Mouse (Mus musculus): Measurements from ENCODE around the gene Thap4.

DNA sequence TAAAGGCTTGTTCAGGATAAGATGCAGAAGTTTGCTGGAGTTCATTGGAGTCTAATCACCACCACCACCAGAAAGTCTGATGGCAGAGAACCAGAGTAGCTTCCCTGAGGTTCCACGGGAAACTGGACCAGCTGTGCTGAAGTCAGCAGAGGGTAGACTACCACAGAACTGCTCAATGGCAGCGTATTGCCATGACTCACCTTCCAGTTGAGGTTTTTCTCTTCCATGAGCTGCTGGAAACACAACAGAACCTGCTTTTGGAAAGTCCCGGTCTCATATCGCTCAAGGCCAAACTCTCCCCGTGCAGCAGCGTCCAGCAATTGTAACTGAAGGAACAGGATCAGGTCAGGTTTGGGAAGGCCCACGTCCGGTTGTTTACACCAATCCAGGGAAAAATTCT lies 39.9 kb upstream of the Thap4 start:
- TF ChIP-seq CTCF (IDR thresholded peaks at IDR 0.05; ENCODE audit: extremely low read depth, insufficient read depth, insufficient read length, insufficient replicate concordance) (no peak), POLR2A (IDR thresholded peaks at IDR 0.05; ENCODE audit: low read depth, low read length) (no peak)

All from spleen, adult 2 months (tissue).